Mouse (Mus musculus): ENCODE measurements at regions not wholly inside any gene's neighbourhood (a gene's known extent, or its start where the extent isn't known, plus 50 kb on each side); places are given as distances from the start of the nearest gene placed in this dataset.

- no peak for DNase-seq
These were observed 146.8 kb upstream of the Gm5148 start for GRCm38 (mm10) chr3:37871076-37871475.

DNA sequence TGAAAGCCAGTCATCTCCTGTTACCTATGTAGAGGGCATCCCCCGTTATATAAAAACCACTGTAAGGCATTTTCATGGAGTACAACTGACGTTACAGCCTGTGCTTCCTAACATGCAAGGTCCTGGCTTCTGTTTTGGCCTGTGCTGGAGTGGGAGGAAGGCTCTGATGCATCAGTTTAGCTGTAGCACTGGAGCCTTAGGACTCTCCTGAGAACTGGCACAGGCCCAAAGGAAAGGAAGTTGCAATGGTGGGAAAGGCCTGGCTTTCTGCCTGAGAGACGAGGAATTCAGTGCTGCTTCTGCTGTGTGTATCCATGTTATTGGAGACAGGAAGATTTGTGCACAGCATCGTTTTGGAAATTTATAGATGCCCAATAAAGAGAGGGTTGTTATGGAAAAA is 144.2 kb upstream of the Gm5148 start:
- DNase-seq: no peak

- no peak for DNase-seq
These were observed 138.5 kb upstream of the Gm5148 start for GRCm38 (mm10) chr3:37862756-37863155.

- DNase-seq: no peak
These were observed 136.6 kb upstream of the Gm5148 start for GRCm38 (mm10) chr3:37860715-37861461.

DNA sequence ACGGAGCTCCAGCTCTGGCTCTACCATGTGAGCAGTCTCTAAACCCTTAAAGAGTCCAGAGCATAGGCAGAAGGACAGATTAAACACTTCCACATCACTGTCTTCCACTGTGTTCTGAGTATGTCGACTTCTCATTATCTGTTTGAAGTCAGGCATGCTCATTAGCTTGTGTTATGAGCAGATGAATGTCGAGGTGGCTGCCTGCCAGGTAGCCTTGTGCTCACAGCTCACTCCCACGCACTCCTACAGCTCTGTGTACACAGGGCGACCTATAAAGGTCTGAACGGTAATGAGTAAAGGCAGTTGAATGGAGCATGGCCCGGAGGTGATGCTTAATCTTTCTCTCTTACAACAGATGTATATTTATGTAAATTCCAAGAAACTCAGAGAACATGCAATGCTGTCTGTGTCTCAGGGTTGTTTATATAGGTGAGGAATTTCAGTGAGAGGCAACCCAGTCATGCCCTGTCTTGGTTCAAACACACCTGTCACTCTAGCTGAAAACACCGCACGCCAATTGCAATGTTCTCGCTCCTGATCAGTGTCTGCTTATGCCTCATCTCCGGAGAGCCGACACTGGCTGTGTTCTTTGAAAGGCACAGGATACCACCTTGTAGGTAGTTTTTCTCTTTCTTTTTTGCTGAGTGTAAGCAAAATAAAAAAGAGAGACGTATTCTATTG is 135.9 kb upstream of the Gm5148 start:
- DNase-seq: peak; percentile 50

DNA sequence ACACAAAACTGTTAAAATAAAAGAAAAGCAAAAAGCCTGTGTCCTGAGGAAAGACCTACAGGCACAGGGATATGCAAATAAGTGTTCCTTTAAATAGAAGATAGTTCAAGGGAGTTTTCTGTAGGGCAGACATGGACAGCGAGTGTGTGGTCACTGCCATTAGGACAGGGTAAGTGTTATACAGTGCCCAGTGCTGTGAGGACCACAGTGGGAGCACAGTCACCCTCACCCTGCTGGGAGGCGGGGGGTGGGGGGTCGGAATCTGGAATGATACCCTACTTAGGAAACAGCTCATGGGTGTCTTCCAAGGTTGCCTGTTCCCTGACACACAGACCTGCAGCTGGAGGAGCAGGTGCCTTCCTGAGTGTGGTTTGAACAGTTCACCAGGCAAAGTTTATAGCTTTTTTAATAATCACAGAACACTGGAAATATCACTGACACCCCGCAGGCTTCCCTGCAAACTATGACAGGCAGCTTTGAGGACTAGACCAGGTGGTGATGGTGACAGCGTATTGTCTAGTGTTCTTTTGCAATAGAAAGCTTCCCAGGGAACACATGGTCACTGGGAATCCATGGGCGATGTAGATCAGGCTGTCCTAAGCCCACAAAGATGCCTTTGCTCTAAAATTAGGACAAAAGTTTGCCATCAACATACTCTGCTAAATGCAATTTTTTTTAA is 134.5 kb upstream of the Gm5148 start:
- DNase-seq: no peak

DNA sequence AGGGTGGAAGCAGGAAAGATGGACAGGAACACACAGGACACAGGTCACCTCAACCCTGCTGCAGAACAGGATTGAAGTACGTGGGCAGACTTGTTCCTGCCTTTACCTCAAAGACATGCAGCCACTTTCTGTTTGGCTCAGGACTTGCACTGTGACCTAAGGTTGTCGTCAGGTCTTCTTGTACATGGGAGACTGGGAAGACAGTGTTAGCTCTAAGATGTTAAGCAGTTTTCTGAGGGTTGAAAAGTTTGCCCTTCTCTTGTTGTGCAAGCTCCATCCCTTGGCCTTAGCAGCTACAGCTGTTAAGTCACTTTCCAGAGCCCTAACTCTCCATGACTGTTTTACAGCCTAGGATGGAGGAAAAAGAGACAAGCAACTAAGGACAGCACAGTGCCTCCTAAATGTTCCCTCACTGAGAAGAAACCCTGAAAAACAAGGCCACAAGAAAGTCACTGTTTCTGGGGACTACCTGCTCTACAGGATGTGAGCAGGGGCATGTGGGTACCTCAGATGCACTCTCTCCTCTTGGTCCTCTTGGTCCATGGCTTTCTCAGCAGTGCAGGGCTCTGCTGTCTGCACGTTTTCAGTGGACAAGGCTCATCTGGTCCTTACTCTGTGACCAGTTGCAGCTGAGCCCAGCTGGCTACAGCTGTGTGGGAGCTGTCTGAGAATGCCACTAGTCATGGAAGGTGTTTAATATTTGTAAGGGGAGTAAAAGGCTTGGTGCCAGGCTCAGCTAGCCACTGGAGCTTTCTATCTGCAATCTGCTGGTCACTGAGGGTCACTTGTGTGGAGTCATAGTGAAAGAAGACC is 122.1 kb upstream of the Gm5148 start:
- no peak for DNase-seq

DNA sequence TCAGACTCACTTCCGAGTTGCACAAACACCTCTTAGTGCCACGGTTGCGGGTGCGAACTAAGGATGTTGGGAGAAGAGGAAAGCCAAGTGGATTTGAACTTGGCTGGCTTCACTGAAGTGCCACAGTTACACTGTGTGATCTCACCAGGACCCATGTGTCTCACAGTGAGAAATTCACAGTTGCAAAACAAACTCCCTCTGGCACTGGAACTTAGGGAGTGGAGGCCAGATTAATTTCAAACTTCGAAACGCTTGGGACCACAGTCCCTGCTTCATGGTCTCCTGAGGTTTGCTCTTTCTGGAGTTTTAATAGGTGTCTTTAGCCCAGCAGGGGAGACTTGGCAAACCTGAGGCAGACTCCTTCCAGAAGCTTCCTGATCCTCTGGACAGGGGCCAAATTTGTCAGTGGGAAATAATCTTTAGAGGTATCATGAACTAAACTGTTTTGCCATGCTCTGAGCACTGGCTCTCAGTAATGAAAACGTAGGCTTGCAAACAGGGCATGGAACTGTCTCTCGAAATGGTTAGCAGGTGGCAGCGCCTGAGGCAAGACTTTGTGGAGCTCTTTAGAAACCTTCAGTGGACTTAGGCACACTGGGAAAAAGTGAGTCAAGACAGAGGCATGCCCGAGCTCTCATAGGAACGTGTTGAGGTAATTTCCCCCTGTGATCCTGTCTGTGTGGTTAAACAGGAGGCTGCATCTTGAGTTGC is 121.2 kb upstream of the Gm5148 start:
- DNase-seq: no peak

DNA sequence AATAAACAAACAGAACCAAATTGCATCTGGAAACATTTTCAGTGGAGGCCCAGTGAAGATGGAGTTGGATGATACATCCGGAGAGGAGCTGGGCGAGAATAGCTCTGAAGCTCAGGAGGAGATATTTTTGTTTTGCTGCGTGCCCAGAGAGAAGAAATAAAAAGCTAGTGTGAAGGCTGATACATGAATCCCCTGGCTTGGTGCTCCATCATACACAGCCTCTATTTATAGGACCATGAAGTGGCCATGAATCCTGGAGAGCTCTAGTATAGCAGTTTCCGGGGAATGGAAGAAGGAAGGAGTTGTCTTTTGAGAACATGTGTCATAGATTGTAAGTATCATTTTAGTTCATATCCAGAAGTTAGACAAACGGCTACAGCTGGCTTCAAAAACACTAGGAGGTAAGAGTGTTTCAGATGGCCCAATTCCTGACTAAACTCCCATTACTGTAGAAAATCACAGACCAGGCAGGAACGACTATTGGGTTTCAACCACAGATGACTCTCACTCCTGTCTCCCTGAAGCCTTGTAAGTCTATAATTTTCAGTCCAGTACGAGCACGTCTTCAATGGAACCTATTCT is 120.5 kb upstream of the Gm5148 start:
- DNase-seq: no peak

DNA sequence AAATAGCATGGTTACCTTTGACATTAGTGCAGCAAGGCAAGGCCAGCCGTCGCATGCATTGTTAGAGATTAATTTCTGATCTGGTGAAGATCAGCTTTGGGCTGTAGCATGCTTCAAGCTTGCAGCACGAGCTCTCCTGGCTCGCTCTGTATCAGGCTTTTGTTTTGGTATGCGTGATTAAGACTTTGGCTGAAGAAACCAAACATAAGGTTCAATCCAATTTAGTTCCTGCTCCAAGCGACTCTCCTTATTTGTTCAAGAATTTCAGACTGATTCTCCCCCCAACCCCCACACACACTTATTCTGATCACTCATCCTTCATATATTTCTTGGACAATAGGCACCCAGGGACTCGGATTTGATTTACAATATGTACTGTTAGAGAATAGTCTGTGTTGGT is 118.0 kb upstream of the Gm5148 start:
- no peak for DNase-seq

GRCm38 (mm10) chr3:37838896-37839295 is 114.6 kb upstream of the Gm5148 start:
- no peak for DNase-seq

GRCm38 (mm10) chr3:37836749-37837148 is 112.5 kb upstream of the Gm5148 start:
- DNase-seq: no peak

GRCm38 (mm10) chr3:37835687-37836086 is 111.4 kb upstream of the Gm5148 start:
- no peak for DNase-seq

GRCm38 (mm10) chr3:37835135-37835534 is 110.8 kb upstream of the Gm5148 start:
- DNase-seq: no peak

DNA sequence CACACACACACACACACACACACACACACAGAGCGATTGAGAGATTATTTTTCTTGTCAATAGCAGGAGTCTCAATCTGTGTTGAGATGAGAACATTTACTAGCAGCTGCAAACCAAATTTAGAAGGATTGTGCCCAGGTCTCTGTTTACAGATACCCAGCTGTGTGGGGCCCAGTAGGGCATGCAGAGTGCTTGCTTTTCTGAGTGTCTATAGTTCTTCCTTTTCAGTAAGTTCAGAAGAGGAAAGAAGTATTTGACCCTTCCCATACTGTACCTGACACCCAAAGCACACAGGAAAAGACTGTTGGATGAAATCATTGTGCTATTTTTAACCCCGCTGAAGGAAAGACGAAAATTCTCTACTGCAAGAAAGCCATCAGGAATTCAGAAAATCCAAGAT is 110.3 kb upstream of the Gm5148 start:
- no peak for DNase-seq

- no peak for DNase-seq
These were observed 109.1 kb upstream of the Gm5148 start for GRCm38 (mm10) chr3:37833387-37833786.

- DNase-seq: no peak
These were observed 103.3 kb upstream of the Gm5148 start for GRCm38 (mm10) chr3:37827546-37827945.

DNA sequence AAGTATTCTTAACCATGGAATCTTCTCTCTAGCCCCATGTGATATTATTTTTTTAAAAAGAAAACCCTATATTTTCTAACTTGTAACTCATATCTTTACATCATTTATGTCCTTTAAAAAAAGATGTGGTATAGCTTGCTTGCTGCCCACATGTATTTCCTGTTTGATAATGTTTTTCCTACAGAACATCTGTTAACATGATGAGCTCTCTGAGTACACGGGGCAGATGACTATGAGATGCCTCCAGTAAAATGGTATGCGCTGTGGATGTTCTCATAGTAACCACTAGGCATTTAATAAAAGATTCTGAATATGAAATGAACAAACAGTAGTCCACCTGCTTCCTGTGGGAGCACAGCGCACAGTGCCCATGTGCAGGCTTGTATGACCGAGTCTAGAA is 101.3 kb upstream of the Gm5148 start:
- DNase-seq: no peak

GRCm38 (mm10) chr3:37824681-37825080 is 100.4 kb upstream of the Gm5148 start:
- DNase-seq: no peak

DNA sequence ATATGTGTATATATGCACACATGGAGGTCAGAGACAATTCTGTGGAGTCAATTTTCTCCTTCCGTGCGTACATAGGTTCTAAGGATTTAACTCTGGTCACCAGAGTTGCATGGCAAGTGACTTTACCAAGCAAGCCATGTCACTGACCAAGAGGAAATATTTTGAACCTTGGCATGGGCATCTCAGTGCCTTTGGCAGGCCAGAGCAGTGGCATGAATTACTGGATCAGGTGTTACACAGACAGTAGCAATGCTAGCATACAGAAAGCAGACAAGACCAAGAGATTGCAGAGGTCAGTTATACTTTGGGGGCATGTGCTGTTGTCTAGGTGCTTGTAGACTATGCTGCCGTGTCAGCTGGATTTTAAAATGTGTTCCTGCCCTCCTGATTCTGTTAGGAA is 95.2 kb upstream of the Gm5148 start:
- DNase-seq: no peak

GRCm38 (mm10) chr3:37817434-37817805 is 93.1 kb upstream of the Gm5148 start:
- no peak for DNase-seq

- DNase-seq: no peak
These were observed 92.6 kb upstream of the Gm5148 start for GRCm38 (mm10) chr3:37816781-37817433.

Data from liver (tissue).